Mouse (Mus musculus) ES-CJ7 (cell line): ENCODE results near the gene Lmf2.

Source experiments
- DNase-seq: peaks from one replicate; pipeline ENCODE4 v3.0.0; 2011; ENCODE audit warnings: low read depth, low spot score

Gene Lmf2

DNA sequence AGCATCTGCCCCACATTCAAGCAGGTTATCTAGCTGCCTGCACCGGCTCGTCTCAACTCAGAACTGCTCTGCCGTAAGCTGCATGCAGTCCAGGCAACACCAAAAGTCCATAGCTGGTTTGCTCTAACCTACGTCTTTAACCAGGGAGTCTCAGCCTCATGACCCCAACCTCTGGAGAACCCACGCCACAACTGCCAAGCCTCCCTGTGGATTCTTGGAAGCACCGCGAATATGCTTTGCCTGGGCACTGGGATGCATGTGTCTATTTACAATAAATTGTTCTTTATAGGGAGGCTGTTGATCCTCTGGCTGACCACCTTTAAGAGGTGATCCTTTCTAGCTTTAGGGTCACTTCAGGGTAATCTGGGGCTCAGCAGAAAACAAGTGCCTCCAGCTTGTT, 17.1 kb upstream of the Lmf2 start:
- no peak for DNase-seq

DNA sequence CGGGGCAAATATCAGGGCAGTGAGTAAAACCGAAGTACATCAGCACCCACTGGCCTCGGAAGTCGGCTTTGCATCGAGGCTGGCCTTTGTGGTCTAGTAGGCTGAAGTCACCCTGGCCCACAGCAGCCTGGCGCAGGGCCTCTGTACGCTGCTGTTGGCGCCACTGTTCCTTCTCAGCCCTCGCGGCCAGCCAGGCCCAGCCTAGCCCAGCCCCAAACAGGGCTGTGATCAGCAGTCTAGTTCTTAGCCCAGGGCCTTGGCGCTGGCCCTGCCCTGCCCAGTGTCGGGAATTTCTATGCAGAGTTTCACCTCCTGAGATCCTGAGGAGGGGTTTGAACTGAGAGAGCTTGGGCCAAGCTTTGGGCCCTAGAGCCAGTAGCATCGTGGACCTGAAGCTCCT, 16.6 kb upstream of the Lmf2 start:
- no peak for DNase-seq

DNA sequence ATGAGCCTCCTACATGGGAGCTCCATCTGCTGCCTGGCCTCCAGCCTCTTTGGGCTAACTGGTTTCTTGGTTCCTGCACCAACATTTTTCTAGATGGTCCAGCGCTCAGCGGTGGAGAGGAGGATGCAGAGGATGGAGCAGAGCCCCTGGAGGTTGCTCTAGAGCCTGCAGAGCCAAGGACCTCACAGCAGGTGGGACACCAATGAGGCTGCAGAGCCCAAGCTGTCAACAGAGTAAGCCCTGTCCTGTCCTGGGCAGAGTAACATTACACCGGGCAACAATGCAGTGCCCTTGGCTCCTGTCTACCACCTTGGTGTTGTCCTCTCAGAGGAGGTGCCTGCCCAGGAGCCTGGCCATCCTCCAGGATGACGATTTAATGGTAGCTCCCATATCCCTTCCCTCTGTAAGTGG, 9.7 kb upstream of the Lmf2 start:
- no peak for DNase-seq

DNA sequence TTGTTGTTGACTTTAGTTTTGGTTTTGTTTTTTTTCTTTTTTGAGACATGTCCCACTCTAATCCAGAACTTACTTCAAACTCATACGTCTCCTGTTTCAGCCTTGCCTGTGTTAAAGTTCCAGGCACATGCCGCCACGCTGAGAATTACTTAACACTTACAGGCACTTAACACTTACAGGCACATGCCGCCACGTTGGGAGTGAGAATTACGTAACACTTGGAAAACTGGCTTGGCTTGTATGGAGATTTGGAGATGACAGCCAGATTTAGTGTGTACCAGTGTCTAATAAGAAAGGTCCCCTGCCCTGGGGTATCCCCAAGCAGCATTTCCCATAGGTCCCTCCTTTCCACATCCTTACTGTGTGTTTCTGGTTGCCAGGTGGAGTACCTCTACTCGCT, 7.6 kb upstream of the Lmf2 start:
- DNase-seq = no peak

DNA sequence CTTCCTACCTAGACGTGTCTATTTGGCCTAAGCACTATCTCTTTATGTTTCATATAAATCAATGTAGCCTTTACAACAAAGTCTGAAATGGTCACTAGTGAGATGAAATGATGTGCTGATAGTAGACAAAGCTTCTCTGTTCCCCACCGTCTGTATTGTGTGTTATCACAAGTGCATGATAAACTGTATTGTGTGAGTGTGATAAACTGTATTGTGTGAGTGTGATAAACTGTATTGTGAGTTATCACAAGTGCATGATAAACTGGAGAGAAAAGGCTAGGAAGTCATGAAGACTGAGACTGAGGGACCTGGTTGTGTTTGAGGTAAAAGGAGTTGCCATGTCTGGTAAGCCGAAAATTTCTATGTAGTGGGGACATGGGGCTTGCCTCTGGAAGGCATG, 3.3 kb upstream of the Lmf2 start:
- no peak for DNase-seq

DNA sequence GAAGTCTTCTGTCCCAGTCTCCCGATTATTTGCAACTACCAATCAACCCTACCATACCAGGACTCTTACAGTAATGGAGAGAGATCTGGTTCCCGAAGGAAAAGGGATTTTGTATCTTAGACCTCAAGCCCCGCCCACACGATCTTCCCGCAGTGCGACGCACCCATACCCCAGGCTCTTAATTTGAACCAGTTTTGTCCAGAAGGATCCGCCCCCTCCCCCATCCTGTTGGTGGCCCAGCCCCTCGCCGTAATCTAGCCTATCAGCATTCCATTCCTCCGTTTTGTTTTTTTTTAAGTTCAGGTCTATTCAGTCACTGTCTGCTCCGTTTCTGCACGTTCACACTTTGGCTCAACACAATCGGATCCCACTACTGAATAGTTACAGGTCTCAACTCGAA, 913 bp upstream of the Lmf2 start:
- DNase-seq = peak; percentile 98

DNA sequence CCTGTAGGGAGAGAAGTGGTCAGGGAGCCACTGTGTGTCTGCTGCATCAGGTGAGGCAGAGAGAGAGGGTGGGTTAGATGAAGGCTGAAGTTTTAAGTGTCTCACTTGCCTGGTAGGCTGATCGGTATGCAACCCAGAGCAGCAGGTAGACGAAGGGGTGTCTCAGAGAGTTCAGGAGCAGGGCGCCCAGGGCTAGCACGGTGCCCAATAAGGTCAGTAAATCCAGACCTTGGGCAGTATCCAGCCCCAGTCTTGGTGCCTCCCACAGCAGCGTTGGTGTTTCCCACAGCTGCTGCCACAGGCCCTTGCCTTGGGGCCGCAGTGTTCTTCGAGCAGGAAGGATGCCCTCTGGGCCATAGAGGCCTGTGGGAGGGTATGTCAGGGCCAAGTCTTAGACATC, 1.0 kb downstream of the Lmf2 start:
- DNase-seq = no peak

DNA sequence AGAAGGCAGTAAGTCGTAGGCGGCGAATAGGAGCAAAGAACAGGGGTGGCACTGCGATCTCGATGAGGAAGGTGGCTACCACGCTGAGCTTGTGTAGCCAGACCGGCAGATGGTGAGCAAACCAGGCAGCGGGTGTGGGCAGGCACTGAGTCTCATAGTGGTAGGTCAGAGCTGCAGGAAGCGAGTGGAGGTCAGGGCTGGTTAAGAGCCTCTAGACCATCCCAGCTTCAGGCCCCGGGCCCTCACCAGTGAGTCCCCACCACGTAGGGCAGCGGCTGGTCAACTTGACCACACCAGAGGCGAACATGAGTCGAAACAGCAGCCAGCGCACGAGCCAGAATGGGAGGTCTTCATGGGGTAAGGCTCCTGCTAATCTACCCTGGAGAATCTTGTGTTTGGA, 1.6 kb downstream of the Lmf2 start:
- no peak for DNase-seq

DNA sequence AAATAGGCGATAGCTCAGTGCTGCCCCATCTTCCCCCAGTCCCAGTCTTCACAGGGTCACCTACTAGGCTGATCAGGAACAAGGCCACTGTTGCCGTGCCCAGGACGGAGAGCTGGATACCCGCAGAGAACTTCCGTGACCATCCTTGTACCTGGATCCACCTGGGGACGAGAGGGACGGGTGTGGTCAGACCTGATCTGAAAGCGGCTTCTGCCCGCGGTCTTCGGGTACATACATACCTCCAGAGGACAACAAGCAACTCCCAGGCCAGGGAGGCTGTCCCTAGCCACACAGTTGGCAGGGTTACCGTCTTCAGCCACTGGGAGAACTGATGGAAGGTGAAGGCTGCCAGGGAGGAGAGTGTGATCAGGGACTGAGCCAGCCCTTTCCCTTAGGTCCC, 2.7 kb downstream of the Lmf2 start:
- DNase-seq = no peak

DNA sequence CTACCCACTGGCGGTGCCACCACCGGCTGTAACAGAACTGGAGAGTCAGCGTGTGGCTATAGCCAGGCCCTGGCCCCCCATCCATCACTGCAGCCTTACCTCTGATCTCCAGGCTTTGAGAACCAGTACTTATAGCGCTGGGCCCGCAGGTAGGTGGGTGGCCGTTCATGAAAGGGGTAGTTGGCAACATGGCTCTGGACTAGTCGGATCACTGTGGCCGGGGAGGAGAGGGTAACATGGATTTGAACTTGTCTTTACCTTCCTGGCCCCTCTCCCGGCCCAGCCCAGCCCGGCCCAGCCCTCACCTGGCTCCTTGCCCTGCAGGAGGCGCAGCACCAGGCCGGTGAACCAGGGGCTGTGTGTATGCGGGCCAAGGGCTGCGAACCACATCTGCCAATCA, 3.4 kb downstream of the Lmf2 start:
- DNase-seq = no peak

DNA sequence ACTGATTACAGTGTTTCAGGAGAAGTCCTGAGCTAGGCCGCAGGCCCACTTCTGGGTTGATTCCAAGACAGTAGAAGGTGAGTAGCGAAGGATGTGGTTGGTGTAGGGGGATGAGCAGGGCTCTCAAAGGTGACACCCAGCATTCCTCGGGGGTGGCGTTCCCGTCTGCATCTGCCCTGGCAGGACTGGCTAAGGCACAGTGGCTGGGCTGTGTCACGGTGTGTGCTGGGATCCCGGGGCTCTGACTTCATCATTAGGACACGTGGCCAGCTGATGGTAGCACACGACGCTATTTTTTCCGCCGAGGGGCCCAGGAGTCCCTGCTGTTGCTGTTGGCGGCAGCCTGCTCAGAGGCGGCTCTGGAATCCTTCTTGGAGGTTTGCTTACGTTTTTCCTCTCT, 4.2 kb downstream of the Lmf2 start:
- DNase-seq = no peak

DNA sequence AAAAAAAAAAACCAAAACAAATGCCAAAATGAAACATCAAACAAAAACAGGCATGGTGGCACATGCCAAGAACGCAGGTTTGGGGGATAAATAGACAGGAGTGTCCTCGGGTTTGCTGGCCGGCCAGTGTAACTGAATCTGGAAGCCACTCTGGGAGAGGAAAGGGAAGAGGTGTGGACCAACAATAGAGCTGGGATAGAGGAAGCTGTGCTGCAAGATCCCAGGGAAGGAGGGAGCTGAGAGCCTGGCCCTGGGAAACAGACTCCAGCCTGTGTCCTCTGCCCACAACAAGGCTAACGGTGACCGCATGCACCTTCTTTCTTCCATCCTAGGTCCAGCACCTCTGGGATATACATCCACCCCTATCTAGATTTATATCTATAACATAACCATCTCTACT, 5.0 kb downstream of the Lmf2 start:
- DNase-seq = no peak

DNA sequence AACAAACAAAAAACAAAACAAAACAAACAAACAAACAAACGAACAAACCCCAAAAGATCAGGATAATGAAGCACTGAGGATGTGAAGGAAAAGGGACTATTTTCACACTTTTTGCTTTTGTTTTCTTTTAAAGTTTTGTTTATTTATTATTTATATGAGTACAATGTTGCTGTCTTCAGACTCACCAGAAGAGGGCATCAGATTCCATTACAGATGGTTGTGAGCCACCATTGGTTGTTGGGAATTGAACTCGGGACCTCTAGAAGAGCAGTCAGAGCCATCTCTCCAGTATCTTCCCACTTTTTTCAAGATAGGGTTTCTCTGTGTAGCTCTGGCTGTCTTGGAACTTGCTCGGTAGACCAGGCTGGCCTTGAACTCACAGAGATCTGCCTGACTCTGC, 12.1 kb downstream of the Lmf2 start:
- no peak for DNase-seq

DNA sequence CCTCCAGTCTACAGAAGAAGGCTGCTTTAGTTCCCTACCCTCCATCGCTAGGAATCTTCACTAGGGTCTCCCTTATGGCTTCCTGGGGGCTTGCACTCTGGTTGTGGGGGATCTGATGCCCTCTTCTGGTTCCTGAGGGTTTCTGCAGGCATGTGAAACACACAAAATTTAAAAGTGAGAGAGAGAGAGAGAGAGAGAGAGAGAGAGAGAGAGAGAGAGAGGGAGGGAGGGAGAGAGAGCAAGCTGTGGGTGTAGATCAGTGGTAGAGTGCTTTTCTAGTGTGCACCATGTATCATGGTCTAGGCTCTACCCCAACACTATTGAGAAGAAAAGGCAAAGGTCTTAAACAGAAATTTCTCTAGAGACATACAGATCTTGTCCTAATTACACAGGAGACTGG, 13.8 kb downstream of the Lmf2 start:
- no peak for DNase-seq

DNA sequence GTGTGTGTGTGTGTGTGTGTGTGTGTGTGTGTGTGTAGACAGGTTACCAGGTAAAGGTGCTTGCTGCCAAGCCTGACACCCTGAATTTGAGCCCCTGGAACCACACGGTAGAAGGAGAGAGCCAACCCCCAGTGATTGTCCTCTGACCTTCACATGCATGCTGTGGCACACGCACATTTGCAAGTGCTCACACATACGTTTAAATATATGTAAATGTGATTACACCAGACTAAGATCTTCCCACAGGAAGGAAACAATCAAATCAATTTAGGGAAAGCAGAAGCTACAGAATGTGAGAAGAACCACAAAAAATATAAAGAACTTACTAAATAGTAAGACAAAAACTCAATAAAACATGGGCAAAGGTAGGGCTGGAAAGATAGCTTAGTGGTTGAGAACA, 15.3 kb downstream of the Lmf2 start:
- DNase-seq = no peak

DNA sequence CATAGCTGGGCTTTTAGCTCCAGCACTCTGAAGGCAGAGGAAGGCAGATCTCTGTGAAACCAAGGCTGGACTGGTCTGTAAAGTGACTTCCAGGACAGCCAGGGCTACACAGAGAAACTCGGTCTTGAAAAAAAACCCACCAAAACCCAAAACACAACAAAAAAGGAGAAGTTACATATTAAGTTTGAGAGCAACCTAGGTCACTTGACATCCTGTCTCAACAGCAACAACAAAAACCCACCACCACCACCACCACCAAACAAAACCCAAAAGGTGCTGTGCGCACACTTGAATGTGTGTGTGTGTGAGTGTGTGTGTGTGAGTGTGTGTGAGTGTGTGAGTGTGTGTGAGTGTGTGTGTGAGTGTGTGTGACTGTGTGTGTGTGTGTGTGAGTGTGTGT, 15.8 kb downstream of the Lmf2 start:
- DNase-seq = no peak

DNA sequence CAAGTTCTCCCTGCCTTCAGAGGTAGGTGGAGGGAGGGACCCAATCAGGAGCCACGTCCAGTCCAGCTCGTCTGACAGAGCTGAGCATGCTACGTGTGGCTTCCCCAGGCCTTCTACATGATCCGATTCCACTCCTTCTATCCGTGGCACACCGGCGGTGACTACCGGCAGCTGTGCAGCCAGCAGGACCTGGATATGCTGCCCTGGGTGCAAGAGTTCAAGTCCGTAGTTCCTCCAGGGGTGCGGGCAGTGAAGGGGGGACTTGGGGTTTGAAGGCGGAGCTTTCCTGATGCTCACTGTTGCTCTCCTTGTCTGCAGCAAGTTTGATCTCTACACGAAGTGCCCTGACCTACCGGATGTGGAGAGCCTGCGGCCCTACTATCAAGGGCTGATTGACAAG, 19.0 kb downstream of the Lmf2 start:
- no peak for DNase-seq

DNA sequence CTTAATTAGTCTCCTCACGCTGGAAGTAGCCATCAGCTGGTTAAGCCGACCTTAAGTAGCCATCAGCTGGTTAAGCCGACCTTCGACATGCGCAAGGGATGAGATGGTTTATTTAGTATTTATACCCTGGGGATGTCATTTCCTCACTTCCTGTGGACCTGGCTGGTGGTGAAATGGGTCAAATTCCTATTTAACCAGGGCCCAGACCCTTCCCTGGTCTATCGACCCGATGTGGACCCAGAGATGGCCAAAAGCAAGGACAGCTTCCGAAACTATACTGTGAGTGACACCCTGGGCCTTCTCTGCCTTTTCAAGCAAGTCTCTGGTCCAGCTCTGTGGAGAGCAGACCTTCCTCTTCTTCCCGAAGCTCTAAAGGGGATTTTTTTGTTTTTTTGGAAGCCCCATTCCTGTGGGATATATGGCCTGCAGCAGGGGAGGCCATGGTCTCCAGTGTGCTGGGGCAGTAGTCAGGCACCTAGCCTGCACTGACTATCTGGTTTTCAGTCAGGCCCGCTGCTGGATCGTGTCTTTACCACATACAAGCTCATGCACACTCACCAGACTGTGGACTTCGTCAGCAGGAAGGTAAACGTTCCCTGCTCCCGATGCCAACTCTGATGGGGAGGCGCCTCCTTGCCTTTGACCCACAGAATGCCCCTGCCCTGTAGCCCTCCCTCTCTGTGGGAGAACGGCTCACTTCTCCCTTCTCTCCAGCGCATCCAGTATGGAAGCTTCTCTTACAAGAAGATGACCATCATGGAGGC, 20.5 kb downstream of the Lmf2 start:
- DNase-seq = no peak

DNA sequence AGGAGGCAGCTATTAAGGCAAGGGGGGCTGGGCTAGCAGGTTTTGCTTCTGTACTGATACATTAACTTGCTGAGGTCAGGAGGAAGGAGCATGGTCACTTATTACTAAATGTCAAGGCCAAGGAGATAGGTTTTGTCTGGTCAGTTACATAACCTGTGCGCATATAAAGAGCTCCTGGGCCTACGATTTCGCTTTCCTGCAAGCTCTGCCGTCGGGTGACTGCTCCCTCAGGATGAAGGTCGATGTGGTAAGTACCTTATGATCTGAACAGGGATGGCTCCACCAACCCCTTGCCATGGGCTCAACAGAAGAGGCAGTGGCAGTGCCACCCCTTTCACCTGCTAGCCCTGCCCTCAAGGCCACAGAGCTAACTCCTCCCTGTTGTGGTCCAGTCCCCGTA, 21.2 kb downstream of the Lmf2 start, which contains the start of gene Miox:
Gene Miox, plus strand, starts transcription at position 128 of the 400 bp plus-strand sequence.
- DNase-seq = no peak

DNA sequence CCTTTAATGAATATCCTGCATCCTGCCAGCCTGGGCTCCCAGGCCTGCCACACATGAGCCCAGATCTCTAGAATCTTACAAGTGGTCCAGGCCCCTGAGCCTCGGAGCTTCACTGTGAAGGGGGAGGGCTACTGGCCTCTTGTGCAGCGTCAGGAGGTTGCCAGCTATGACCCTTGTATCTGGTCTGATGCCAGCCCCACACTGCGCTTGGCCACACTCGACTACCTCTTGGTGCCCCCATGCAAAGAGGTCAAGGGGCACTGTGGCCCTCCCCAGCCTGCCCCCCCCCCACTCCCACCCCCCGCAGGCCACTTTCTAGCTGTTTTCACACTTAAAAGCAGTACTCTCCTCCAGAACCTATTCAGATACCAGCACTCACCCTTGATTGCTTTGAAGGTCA, 29.0 kb downstream of the Lmf2 start:
- no peak for DNase-seq

DNA sequence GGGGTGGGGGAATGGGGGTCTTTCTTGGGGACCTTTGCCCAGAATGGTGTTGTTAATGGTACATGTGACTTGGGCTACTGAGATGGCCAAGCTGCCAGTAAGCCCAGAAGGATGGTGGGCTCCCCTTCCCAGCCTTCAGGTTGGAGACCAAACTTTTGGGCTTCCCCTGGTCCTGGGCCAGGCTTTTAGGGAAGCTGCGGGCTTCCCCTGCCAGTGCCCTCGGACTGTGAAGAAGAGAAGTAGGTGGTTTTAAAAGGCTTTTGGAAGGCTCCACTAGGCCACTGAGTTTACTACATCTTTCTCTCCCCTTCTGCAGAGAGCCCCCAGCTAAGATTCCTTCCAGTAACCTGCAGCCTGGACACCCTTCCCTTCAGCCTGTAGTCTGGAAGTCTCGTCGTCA, 31.8 kb downstream of the Lmf2 start:
- no peak for DNase-seq

DNA sequence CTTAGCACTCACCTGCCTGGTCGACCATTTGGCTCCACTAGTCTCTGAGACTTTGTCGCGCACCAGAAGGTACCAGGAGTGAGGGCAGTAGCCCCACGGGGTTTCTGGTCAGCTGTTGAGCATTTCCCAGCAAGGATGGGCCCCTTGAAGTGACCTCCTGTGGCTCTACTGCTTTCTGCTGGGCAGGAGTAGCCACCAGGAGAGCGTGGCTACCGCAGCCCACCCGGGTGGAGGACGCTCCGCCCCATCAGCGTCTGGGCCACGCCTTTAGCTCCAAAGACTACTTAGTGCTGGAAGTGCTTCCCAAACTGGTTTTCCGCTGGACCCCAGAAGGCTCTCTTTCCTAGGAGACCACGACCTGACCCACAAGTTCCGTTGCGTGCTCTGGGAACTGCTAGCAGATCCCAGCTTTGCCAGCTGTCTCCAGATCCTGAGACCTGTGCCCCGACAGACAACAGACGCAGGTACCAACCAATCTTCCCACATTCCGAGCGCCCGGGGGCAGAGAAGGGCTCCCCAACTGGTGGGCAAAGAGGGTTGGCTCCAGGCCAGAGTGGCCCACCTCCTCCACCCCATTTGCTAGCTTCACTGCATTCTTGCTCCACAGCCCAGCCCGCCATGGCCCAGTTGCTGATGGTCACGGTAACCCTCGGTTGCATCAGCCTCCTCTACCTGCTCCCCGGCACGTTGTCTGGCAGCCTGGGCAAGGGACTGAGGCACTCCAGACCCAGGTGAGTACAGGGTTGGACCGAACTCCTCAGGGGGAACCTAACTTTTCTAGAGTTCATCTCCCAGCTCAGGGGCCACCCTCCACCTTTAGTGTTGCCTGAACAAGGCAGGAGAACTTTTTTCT, 32.6 kb downstream of the Lmf2 start, which contains the start of gene Adm2:
Gene Adm2, plus strand, starts transcription at position 51 of the 853 bp plus-strand sequence.
- peak; percentile 41 for DNase-seq

DNA sequence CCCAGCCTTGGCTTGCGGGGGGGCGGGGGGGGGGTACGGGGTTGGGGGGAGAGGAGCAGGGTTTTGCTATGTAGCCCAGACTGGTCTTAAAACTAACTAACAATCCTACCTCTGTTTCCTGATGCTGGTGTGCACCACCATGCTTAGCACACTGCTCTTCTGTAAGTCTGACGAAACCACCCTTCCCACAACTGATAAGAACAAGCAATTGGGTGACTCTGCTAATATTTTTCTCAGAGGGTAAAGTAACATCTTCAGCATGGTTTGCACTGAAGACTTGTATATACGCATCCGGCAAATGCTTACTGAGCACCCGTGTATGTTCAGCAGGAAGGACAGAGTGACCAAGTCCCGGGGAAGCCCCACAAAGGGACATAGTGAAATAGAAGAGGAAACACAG, 34.2 kb downstream of the Lmf2 start:
- no peak for DNase-seq
